Mouse (Mus musculus) myocyte (in vitro differentiated cells): ENCODE measurements around the gene Hcn1. TPM values are rescaled to one million over a fixed set of nuclear protein-coding genes. Genes with fewer than 3 reads are reported as not detected.

Experiments
- H3K27me3 ChIP-seq: one replicate; pipeline ENCODE4 v1.6.1; 2011; ENCODE audit not compliant: control insufficient read depth, insufficient read depth, insufficient read length
- H3K36me3 ChIP-seq: one replicate; pipeline ENCODE4 v1.6.1; 2011; ENCODE audit not compliant: control insufficient read depth, insufficient read depth
- H3K4me2 ChIP-seq: one replicate; pipeline ENCODE4 v1.6.1; 2011; ENCODE audit warnings: low read depth, control low read depth
- H3K4me3 ChIP-seq: one replicate; pipeline ENCODE4 v1.5.1; 2011; ENCODE audit warnings: mild to moderate bottlenecking, control low read depth, moderate library complexity
- H3K79me2 ChIP-seq: one replicate; pipeline ENCODE4 v1.6.1; 2011; ENCODE audit not compliant: control insufficient read depth, insufficient read depth
- H3ac ChIP-seq: one replicate; pipeline ENCODE4 v1.6.1; 2011; ENCODE audit not compliant: control insufficient read depth, insufficient read length
- CEBPB ChIP-seq: IDR thresholded peaks from 2 replicates; pipeline ENCODE4 v1.6.1; 2011; ENCODE audit warnings: mild to moderate bottlenecking, moderate library complexity; ENCODE audit not compliant: poor library complexity, insufficient read depth, severe bottlenecking
- E2F4 ChIP-seq: IDR thresholded peaks from one replicate; pipeline ENCODE4 v1.6.1; 2011; ENCODE audit warnings: mild to moderate bottlenecking, control low read depth, moderate library complexity; ENCODE audit not compliant: insufficient read depth
- MAX ChIP-seq: IDR thresholded peaks from one replicate; pipeline ENCODE4 v1.6.1; 2011; ENCODE audit warnings: low read depth, mild to moderate bottlenecking, control low read depth
- MYOD1 ChIP-seq, 3 experiments: IDR thresholded peaks; one replicate each; pipeline ENCODE4 v1.6.1; 2011; ENCODE audit warnings: control low read depth in 2 of 3, low read depth in 2 of 3, mild to moderate bottlenecking in 2 of 3, moderate library complexity in 1 of 3; ENCODE audit not compliant: insufficient read length in 2 of 3, control insufficient read depth in 1 of 3
- MYOG ChIP-seq, 3 experiments: IDR thresholded peaks; one replicate each; pipeline ENCODE4 v1.6.1; 2011; ENCODE audit warnings: control low read depth in 2 of 3, low read depth in 2 of 3, mild to moderate bottlenecking in 2 of 3; ENCODE audit not compliant: insufficient read length in 2 of 3, control insufficient read depth in 1 of 3, insufficient read depth in 1 of 3
- POLR2A ChIP-seq: IDR thresholded peaks from one replicate; pipeline ENCODE4 v1.6.1; 2011; ENCODE audit warnings: low read depth, mild to moderate bottlenecking, control low read depth, moderate library complexity; ENCODE audit not compliant: insufficient read length
- POLR2AphosphoS2 ChIP-seq: IDR thresholded peaks from one replicate; pipeline ENCODE4 v1.6.1; 2011; ENCODE audit warnings: low read depth, control low read depth; ENCODE audit not compliant: insufficient read length
- REST ChIP-seq: IDR thresholded peaks from one replicate; pipeline ENCODE4 v1.6.1; 2011; ENCODE audit warnings: mild to moderate bottlenecking, control low read depth, moderate library complexity; ENCODE audit not compliant: insufficient read depth, insufficient read length
- SRF ChIP-seq: IDR thresholded peaks from one replicate; pipeline ENCODE4 v1.6.1; 2011; ENCODE audit warnings: low read depth; ENCODE audit not compliant: control insufficient read depth, insufficient read length
- TCF12 ChIP-seq: IDR thresholded peaks from one replicate; pipeline ENCODE4 v1.6.1; 2011; ENCODE audit warnings: mild to moderate bottlenecking, control low read depth; ENCODE audit not compliant: poor library complexity, insufficient read depth, severe bottlenecking
- TCF3 ChIP-seq: IDR thresholded peaks from one replicate; pipeline ENCODE4 v1.6.1; 2011; ENCODE audit warnings: low read depth, control low read depth; ENCODE audit not compliant: insufficient read length
- USF1 ChIP-seq: IDR thresholded peaks from one replicate; pipeline ENCODE4 v1.6.1; 2011; ENCODE audit warnings: low read depth, mild to moderate bottlenecking, control low read depth, moderate library complexity
- polyA plus RNA-seq: library from polyadenylated mRNA; unstranded; fragments of >200 nt; fragmentation: generic; extraction: Trizol; gene quantifications from one replicate; pipeline ENCODE4 v1.2.1, GENCODE M21; 2012; ENCODE audit warnings: missing spikeins

Gene Hcn1
- 0.13 TPM for polyA plus RNA-seq

GRCm38 (mm10) chr13:117602181-117602580 lies at the start of gene Hcn1:
TSS of gene Hcn1 (plus strand) at chr13:117602320.
- H3K4me3 ChIP-seq = no peak within 1 kb of the TSS
- TF ChIP-seq MAX (no peak), REST (no peak), MYOG (IDR thresholded peaks at IDR 0.05; ENCODE audit: control insufficient read depth in 1 of 3, insufficient read depth in 1 of 3, insufficient read length in 2 of 3, low read depth in 2 of 3) (no peak), E2F4 (no peak), POLR2AphosphoS2 (no peak), SRF (no peak), MYOD1 (IDR thresholded peaks at IDR 0.05; ENCODE audit: control insufficient read depth in 1 of 3, insufficient read length in 2 of 3, low read depth in 2 of 3) (no peak), TCF3 (no peak), USF1 (no peak), TCF12 (no peak), POLR2A (no peak), CEBPB (no peak)

GRCm38 (mm10) chr13:117567251-117567650 lies 34.9 kb upstream of the Hcn1 start:
- H3K4me3 ChIP-seq = no peak overlapping the region
- no peaks in the 10 kb centered on the region for H3K79me2 ChIP-seq
- H3ac ChIP-seq = no peak overlapping the region
- no peak overlapping the region for H3K4me2 ChIP-seq
- no peak for TF ChIP-seq CEBPB
- H3K27me3 ChIP-seq = no peaks in the 10 kb centered on the region
- no peaks in the 10 kb centered on the region for H3K36me3 ChIP-seq

More at GRCm38 (mm10) chr13:117602181-117602580, at the start of gene Hcn1:
- Histone ChIP-seq H3K27me3 (no peaks in the 10 kb centered on the region), H3K36me3 (no peaks in the 10 kb centered on the region), H3K79me2 (no peaks in the 10 kb centered on the region), H3K4me2 (peak within 1 kb of the TSS; percentile 34), H3ac (no peak within 1 kb of the TSS)

GRCm38 (mm10) chr13:117571747-117572146 lies 30.4 kb upstream of the Hcn1 start:
- Histone ChIP-seq H3K79me2 (no peaks in the 10 kb centered on the region), H3K4me3 (no peak overlapping the region), H3K27me3 (no peaks in the 10 kb centered on the region), H3ac (no peak overlapping the region), H3K36me3 (no peaks in the 10 kb centered on the region), H3K4me2 (no peak overlapping the region)
- no peak for TF ChIP-seq SRF
- no peak for TF ChIP-seq POLR2A
- no peak for TF ChIP-seq USF1
- TF ChIP-seq TCF3 = no peak
- TF ChIP-seq POLR2AphosphoS2 = no peak
- TF ChIP-seq MYOG (IDR thresholded peaks at IDR 0.05; ENCODE audit: control insufficient read depth in 1 of 3, insufficient read depth in 1 of 3, insufficient read length in 2 of 3, low read depth in 2 of 3) = no peak
- TF ChIP-seq MAX = no peak
- TF ChIP-seq E2F4 = no peak

GRCm38 (mm10) chr13:117594494-117595182 lies 7.5 kb upstream of the Hcn1 start:
- no peaks in the 10 kb centered on the region for H3K27me3 ChIP-seq
- no peaks in the 10 kb centered on the region for H3K36me3 ChIP-seq
- H3ac ChIP-seq = no peak overlapping the region
- TF ChIP-seq SRF (no peak), CEBPB (no peak), USF1 (no peak), POLR2AphosphoS2 (no peak), MAX (no peak), REST (no peak), E2F4 (no peak), TCF12 (no peak), POLR2A (no peak)
- H3K79me2 ChIP-seq = no peaks in the 10 kb centered on the region
- no peak overlapping the region for H3K4me2 ChIP-seq
- H3K4me3 ChIP-seq = no peak overlapping the region

GRCm38 (mm10) chr13:117595183-117595532 lies 7.0 kb upstream of the Hcn1 start:
- no peaks in the 10 kb centered on the region for H3K79me2 ChIP-seq
- no peak overlapping the region for H3ac ChIP-seq
- H3K36me3 ChIP-seq = no peaks in the 10 kb centered on the region
- H3K4me2 ChIP-seq = no peak overlapping the region
- no peaks in the 10 kb centered on the region for H3K27me3 ChIP-seq
- no peak for TF ChIP-seq SRF
- TF ChIP-seq CEBPB = no peak
- H3K4me3 ChIP-seq = no peak overlapping the region
